Mouse (Mus musculus) adrenal gland, adult (tissue): ENCODE measurements at regions not wholly inside any gene's neighbourhood (a gene's known extent, or its start where the extent isn't known, plus 50 kb on each side); places are given as distances from the start of the nearest gene placed in this dataset.
"Not testable (repeated sequence)": the region's sequence is repeated elsewhere in the genome, so short reads cannot be mapped to it uniquely, and the experiment has no call there.

Experiments used
- DNase-seq, 2 experiments: peaks; one replicate each; pipeline ENCODE4 v3.0.0; 2022 to 2023; ENCODE audit warnings: low spot score in 1 of 2; ENCODE audit not compliant: inconsistent age in 2 of 2

- no peak for DNase-seq
Measured at GRCm38 (mm10) chr16:80893761-80894160, 306.7 kb upstream of the Ncam2 start.

GRCm38 (mm10) chr16:80920711-80921279, 279.7 kb upstream of the Ncam2 start:
- no peak for DNase-seq

GRCm38 (mm10) chr16:80931017-80931416, 269.5 kb upstream of the Ncam2 start:
- DNase-seq = no peak

- no peak for DNase-seq
Measured at GRCm38 (mm10) chr16:80931477-80931876, 269.0 kb upstream of the Ncam2 start.

- DNase-seq = no peak
Measured at GRCm38 (mm10) chr16:80935741-80936140, 264.8 kb upstream of the Ncam2 start.

- no peak for DNase-seq
Measured at GRCm38 (mm10) chr16:80962141-80962540, 238.4 kb upstream of the Ncam2 start.

GRCm38 (mm10) chr16:80981573-80982105, 218.9 kb upstream of the Ncam2 start:
- DNase-seq = no peak

- DNase-seq = no peak
Measured at GRCm38 (mm10) chr16:80987816-80988215, 212.7 kb upstream of the Ncam2 start.

- not testable (repeated sequence) for DNase-seq
Measured at GRCm38 (mm10) chr16:81036831-81037230, 163.7 kb upstream of the Ncam2 start.

GRCm38 (mm10) chr16:81041262-81041661, 159.2 kb upstream of the Ncam2 start:
- DNase-seq = no peak

- no peak for DNase-seq
Measured at GRCm38 (mm10) chr16:81045686-81046085, 154.8 kb upstream of the Ncam2 start.

GRCm38 (mm10) chr16:81068330-81068729, 132.2 kb upstream of the Ncam2 start:
- peak in 1 of 2 experiments; percentile 22 for DNase-seq
